In genomic region chr3:135516891-135517290, GRCm38 (mm10) we compare ENCODE assay signal across 8 mouse cellular contexts. TPM values are rescaled to one million over a fixed set of nuclear protein-coding genes. Genes with fewer than 3 reads are reported as not detected.
DNase-seq lines count a peak whose midpoint lies in the region.

No protein-coding gene starts in this region.

- peak; percentile 24 for DNase-seq in 416B (ENCODE audit: low read depth)
- peak; percentile 68 for DNase-seq in CD4-positive, CD25-positive, alpha-beta regulatory T cell, adult 2 months (ENCODE audit: low read depth, low spot score)
- DNase-seq in gastrocnemius, adult 8-10 months (ENCODE audit: low spot score in 2 of 2): peak; percentile 20 to 24
- DNase-seq in kidney, postnatal 14 days: peak; percentile 32
- DNase-seq in retina, embryonic 14.5 days (ENCODE audit: low spot score): peak; percentile 43
- no peak for DNase-seq in ovary, postnatal 10 days (ENCODE audit: low spot score)
- no peak for DNase-seq in neural tube, embryonic 10.5 days (ENCODE audit: extremely low spot score, low spot score)
- no peak for DNase-seq in thymus, postnatal 36 days

RNA-seq across cellular contexts. Expression of gene Manba, which starts 31.5 kb away (rescaled TPM):
- 1 to 10 TPM; 3.0 to 3.6 (median 3.4) TPM for total RNA-seq in gastrocnemius, adult 8-10 months (2022)

Comparison
In these comparisons a context has a peak if more than half of its experiments do, and no peak if none do; other contexts are left out.
1. DNase-seq: peak in 416B (single experiment), CD4-positive, CD25-positive, alpha-beta regulatory T cell, adult 2 months (single experiment), gastrocnemius, adult 8-10 months (2 of 2), kidney, postnatal 14 days (single experiment) and retina, embryonic 14.5 days (single experiment); none in ovary, postnatal 10 days (single experiment), neural tube, embryonic 10.5 days (single experiment) and thymus, postnatal 36 days (0 of 2).